Mouse (Mus musculus) left cerebral cortex, adult 9 months (tissue): ENCODE measurements at regions not wholly inside any gene's neighbourhood (a gene's known extent, or its start where the extent isn't known, plus 50 kb on each side); places are given as distances from the start of the nearest gene placed in this dataset.

Experiments used
- DNase-seq, 2 experiments: peaks; one replicate each; pipeline ENCODE4 v3.0.0; 2022; ENCODE audit warnings: low spot score in 2 of 2

DNA sequence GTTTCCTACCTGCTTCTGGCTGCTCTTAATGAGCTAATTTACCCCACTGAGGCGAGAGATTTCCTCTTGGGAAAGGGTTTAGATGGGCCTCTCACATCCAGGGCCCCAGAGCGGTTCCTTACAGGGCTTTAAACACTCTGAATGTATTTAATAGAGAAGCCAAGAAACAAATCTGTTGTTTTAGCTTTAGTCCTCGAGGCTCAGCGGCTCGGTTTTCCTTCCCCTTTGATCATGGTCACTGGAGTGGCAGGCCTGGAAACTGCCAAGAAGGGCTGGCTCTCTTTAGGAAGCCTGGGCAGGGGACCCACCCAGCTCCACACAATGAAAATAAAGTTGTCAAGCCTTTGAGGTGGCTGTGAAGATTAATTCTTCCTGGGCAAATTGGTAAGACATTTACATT, 127.5 kb upstream of the Jag1 start:
- no peak for DNase-seq

DNA sequence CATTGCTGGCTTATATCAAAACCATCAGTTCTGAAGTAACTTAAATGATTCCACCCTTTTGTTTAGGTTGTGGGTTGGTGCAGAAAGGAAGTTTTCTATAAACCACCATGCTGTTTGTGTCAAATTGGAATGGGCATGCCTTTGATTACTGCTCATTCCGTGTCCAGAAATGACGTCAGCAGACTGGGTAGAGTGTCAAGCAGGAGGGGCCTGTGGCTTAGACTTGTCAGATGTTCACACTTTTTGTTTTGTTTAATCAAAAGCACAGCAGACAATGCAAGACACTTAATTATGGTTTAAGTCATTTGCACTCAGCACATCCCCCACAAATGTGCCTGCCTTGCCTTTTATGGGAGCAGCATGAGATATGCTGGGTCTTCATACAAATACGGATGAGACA, 120.5 kb upstream of the Jag1 start:
- no peak for DNase-seq

DNA sequence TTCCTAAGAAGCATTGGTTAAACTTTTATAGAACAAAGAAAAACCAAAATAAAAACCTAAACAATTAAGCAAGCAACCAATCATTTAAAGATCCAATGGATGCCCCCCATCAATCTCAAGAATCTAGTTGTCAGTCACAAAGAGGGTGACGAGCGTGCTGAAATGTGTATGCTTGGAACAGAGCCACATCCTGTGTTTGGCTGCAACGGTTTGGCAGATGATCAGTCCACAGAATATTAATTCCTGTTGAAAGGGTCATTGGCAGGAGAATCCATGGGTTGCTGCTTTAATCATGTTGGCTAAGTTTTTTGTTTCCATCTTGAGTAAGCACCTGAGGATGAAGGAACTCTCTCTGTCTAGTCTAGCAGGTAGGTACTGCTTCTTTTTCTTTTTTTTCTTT, 117.5 kb upstream of the Jag1 start:
- DNase-seq = no peak

DNA sequence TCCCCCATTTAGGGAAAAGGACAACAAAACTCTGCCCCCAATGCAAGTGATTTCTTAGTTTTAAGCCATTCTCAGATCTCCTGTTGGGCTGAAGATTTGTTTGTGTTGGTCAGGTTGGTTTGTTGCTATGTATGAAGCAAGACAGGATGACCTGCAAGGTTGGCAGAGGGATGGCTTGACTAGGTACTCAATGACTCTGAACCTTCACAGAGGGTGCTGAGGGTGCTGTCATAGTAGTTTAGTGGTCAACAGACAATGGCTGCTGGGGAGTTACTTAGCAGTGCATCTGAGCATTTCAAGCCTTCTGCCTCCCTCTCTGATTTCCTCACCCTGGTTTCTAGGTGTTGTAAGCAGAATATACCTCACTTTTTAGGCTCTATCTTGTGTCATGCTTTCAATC, 114.7 kb upstream of the Jag1 start:
- DNase-seq = no peak

DNA sequence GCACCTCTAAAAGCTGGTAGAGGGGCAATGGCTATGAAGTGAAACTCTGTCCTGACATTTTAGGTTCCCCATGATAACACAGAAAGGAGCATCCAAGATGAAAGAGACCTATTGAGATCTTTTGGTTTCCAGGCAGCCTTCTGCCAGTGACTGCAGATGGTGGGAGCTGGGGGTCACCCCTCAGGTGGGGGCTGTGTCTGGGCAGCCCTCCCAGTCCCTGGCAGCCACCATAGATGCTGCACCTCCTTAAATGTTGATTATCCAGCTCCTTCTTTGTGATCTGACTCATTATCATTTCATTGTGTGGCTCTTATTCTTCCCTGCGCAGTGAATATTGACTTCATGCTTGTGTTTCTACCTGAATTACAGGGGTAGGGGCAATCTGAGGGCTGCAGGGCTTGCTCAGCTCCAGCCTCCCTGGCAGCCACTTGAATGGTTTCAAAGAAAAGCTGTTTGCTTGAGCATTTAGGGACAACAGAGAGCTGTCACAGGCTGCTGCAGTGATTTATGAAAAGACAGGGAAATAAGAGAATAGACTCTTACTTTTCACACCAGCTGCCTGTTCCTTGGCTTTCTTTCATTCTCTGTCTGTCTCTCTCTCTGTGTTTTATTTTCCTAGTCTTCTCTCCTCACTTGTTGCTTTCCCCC, 113.1 kb upstream of the Jag1 start:
- no peak for DNase-seq

DNA sequence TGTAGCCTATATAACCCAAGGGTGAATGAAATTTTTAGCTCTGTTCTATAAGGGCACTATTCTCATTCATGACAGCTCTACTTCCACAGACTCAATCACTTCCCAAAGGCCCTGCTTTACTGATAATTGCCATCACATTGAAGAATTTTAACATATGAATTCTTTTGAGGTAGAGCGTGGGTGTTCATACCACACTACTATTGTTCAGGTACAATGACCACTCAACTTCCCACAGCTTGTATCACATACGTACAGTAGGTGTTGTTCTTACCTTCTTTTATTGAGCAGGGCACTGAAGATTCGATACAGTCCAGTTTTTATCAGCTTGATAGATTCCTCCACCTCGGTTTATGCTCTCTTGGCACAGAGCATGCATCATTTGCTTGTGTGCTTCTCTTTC, 111.1 kb upstream of the Jag1 start:
- no peak for DNase-seq

DNA sequence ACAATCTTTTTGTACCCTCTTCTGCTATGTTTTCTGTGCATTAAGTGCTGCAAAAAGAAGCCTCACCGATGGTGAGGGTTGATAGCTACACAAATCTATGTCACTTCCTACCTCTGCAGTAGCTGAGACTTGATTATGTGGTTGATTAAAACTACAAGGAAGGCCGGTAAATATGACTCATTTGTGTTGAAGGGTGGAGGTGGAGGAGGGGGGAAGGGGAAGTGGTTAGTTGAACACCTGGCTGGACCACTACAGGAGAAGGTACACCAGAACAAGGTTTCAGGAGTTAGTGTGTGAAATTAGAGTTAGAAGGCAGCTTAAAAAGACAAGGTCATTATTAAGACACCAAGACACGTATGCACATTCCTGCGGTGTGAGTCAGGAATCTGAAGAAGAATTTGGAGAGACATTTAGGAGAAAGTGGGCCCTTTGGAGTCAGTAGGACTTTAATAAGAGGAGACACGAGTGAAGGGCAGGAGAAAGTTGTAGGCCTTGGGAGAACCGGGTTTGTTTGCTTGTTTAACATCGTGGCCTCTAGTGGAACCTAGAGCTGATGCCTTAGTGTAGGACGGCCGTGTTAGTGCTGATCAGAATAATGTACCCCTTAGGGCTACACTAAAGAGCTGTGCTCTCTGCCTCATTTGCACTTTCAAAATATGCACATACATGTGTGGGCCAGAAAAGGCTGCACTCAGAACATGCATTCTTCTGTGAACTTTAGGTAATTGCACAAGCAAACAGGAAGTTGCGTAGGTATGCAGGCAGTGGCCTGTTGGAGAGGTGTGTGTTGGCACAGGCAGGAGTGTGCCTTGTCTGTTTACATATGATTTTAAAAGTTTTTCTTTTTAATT, 108.5 kb upstream of the Jag1 start:
- DNase-seq = no peak

DNA sequence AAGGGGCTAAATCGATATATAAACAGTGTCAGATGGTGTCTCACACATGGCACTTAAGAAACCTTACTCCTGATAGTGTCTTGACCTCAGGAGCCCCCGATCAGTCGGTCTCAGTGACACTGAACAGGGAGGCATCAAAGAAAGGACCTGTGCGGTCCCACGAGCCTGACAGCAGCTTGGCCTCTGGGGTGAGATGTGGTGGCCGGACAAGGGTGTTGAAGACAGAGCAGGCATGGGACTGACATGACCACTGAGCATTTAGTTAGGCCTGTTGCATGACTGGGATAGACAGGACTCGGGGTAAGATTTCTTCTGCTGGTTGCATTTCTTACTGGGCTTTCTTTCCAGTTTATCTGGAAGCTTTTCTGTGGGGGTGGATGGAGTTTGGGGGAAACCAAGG, 99.3 kb upstream of the Jag1 start:
- no peak for DNase-seq

DNA sequence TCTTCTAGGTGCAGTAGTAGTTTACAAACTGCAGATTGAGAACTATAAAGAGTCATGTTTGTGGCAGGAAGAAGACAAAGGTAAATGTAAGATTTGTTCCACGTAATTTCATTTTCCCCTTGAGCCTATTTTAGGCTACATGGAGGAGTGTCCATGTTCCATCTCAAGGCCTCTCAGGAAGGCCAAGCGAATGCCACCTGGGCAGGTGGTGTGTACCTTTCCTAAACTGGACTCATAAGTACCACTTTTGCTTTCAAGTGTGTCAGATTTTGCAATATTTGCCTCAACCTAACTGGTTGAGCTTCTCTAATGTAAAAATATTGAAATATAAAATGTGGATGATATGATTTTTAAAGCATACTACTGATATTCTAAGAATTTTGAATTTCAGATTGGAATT, 91.4 kb upstream of the Jag1 start:
- DNase-seq = no peak

DNA sequence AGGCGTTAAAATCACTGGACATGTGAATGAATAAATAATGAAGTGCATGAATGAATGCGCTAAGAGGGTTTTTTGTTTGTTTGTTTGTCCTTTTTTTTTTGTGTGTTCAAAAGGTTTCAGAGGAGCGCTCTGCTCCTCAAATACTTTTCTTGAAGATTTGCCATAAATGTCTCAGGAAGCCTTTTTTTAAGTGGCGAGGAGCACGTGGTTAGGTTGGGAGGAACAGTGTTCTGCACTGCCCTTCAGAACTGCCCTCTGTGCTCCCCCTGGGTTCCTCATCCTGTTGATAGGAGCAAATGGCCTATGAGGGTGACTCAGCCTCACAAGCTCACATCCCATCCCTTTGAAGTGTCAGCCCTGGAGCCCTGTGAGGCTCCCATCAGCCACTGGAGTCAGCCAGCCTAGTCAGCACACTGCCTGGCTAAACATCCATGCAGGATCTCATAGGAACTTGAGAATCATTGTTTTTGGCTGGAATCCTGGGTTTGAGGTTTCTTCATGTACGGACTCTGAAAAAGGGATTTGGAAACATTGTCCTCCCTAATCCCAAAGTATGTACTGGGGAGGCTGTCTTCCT, 87.9 kb upstream of the Jag1 start:
- no peak for DNase-seq

DNA sequence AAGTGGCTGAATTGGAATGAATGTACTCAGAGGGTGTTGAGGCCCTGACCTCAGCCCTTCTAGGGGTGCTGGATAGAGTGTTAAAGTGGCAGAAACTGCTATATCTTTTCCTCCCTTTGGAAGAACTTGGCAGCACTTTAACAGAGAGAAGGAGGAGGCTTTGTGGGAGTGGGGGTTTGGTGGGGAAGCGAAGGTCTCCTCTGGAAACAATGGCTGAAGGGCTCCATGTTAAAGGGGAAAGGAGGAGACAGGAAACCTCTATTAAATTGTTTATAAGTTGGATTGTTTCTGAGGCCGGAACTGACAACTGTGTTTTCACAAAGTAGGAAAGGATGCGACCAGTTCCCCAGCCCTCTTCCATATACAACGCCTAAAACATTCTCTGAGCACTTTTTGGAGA, 83.7 kb upstream of the Jag1 start:
- DNase-seq = no peak

DNA sequence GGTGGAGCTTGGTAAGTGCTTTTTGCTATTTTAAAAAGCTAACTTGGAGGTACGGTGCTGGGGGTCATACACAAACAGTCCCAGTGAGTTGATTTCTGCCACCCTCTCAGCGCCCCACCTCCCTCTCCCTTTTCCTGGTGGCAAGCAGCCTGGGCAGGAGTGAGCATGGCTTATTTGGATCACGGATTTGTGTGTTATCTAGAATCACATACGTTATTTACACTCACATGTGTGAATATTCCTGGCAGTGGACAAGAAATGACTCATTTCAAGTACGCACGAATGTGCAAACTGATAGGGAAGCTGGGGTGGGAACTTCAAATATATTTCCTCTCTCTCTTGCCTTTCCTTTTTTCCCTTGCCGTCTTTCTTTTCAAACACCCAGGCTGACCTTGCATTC, 75.7 kb upstream of the Jag1 start:
- no peak for DNase-seq

DNA sequence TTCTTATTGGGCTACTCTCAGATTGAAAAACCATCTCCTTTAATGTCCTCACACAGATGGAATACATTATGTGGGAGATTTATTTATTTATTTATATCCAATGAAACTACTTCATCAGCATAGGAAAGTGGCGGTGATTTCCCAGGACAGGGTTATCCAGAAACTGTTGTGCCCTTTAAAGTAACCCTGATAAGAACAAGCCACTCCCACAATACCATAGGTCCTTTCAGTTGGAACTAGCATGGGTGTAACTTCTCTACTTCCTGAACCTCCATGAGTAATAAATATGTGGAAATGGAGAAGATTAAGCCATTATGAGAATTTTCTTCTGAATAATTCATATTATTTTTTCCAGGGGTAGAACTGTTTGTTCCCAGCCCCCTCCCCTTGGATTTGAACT, 52.7 kb upstream of the Jag1 start:
- no peak for DNase-seq

DNA sequence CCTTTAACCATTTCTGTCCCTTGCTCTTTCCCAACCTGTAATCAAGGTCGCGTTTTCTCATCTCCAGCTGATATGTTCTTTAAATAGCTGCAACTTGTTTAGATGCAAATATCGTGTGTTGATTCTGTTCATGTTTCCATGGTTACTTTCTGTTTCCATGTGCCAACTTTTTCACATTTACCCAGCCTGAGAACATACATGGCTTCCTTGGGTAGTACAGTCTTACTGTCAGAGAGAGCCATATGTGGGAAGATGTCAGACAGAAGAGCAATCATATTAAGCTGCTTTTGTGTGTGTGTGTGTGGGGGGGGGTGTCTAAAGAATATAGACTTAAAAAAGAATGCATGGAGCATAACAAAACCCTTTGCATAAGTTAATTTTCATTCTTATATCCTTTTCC, 52.2 kb upstream of the Jag1 start:
- DNase-seq = no peak
